Comparison of ENCODE assay signal across 10 mouse cellular contexts in genomic region chr3:121852074-121852826, GRCm38 (mm10). TPM values are rescaled to one million over a fixed set of nuclear protein-coding genes. Genes with fewer than 3 reads are reported as not detected.
DNase-seq lines count a peak whose midpoint lies in the region; ATAC-seq lines count a peak whose summit lies in the region.
"Had no signal": no experiment of that assay in that cellular context is flagged by ENCODE, and none has a peak within 500 bp of the region (broad histone marks: within the 10 kb centered on the region; RNA-seq: fewer than 3 reads in every experiment).

No protein-coding gene starts in this region.

- peak; percentile 76; the same call in 1 of the 2 replicates for ATAC-seq in lung, embryonic 15.5 days (ENCODE audit: borderline replicate concordance, extremely low read depth, low FRiP score, low TSS enrichment)
- no peak for ATAC-seq in CD4-positive, CD25-positive, alpha-beta regulatory T cell, adult 4 months
- no peak for ATAC-seq in heart, embryonic 12.5 days (ENCODE audit: insufficient number of reproducible peaks, low FRiP score)

- intact Hi-C loops in heart, postnatal 25 days (cut with DNase I): no loop called here

- H3K4me1 ChIP-seq in lung, embryonic 15.5 days: peaks cover 15% of the 10 kb centered on the region
- no peaks in the 10 kb centered on the region for H3K4me1 ChIP-seq in heart, embryonic 12.5 days (replicated peaks)
- H3K4me1 ChIP-seq: hindbrain, embryonic 15.5 days had no signal

- no peaks in the 10 kb centered on the region for H3K36me3 ChIP-seq in lung, embryonic 15.5 days
- H3K36me3 ChIP-seq in heart, embryonic 12.5 days: no peaks in the 10 kb centered on the region
- H3K36me3 ChIP-seq: hindbrain, embryonic 15.5 days had no signal

- DNase-seq in urinary bladder, postnatal 14 days (ENCODE audit: low spot score): peak; percentile 71
- DNase-seq in urinary bladder, adult 2 months (ENCODE audit: low spot score): no peak
- peak; percentile 83 to 93 for DNase-seq in kidney, postnatal 25 days
- DNase-seq in yolk sac, embryonic 10.5 days (ENCODE audit: low spot score): peak; percentile 86
- DNase-seq in heart, postnatal 25 days (ENCODE audit: low spot score): no peak

- H3K27me3 ChIP-seq in lung, embryonic 15.5 days: no peaks in the 10 kb centered on the region
- H3K27me3 ChIP-seq in heart, embryonic 12.5 days (replicated peaks): no peaks in the 10 kb centered on the region
- H3K27me3 ChIP-seq: hindbrain, embryonic 15.5 days had no signal

- H3K4me2 ChIP-seq in lung, embryonic 15.5 days: no peak overlapping the region; the same call in 1 of the 2 replicates
- no peak overlapping the region for H3K4me2 ChIP-seq in heart, embryonic 12.5 days
- H3K4me2 ChIP-seq: hindbrain, embryonic 15.5 days had no signal

- peak overlapping the region; percentile 72 for H3K27ac ChIP-seq in lung, embryonic 15.5 days
- H3K27ac ChIP-seq in heart, embryonic 12.5 days (ENCODE audit: poor library complexity, severe bottlenecking): no peak overlapping the region
- H3K27ac ChIP-seq: hindbrain, embryonic 15.5 days had no signal

- no peaks in the 10 kb centered on the region for H3K9me3 ChIP-seq in lung, embryonic 15.5 days
- H3K9me3 ChIP-seq in heart, embryonic 12.5 days (replicated peaks): no peaks in the 10 kb centered on the region
- H3K9me3 ChIP-seq: hindbrain, embryonic 15.5 days had no signal

- no peak overlapping the region for H3K4me3 ChIP-seq in lung, embryonic 15.5 days
- no peak overlapping the region for H3K4me3 ChIP-seq in heart, embryonic 12.5 days
- H3K4me3 ChIP-seq: hindbrain, embryonic 15.5 days; myocyte had no signal

- 36% methylated on average over 4 of the region's 4 CpGs for WGBS in lung, embryonic 15.5 days
- 55% methylated on average over 4 of the region's 4 CpGs for WGBS in heart, embryonic 12.5 days

- H3K9ac ChIP-seq in lung, embryonic 15.5 days: no peak overlapping the region
- H3K9ac ChIP-seq in heart, embryonic 12.5 days: no peak overlapping the region
- H3K9ac ChIP-seq: hindbrain, embryonic 15.5 days had no signal

RNA-seq across cellular contexts. Expression of gene Abcd3, which starts 37.1 kb away (rescaled TPM):
- polyA plus RNA-seq in urinary bladder, adult 2 months (2012; rRNA removed): 35.8 and 63.0 TPM in 2 replicates
- polyA plus RNA-seq in lung, embryonic 15.5 days (2015; fragmentation: Nextera tagmentation; extraction: Ambion mirVana): 75.4 and 82.5 TPM in 2 replicates
- total RNA-seq in heart, postnatal 25 days (2021): 10 to 100 TPM; 87.4 to 92.2 TPM
- polyA plus RNA-seq in CD4-positive, CD25-positive, alpha-beta regulatory T cell, adult 4 months (2017; shearing (Covaris generic)): 10 to 100 TPM; 13.5 to 15.4 TPM
- polyA plus RNA-seq in heart, embryonic 12.5 days (2016; fragmentation: Nextera tagmentation; extraction: Ambion mirVana): 45.0 and 47.2 TPM in 2 replicates

Comparison
In these comparisons a context has a peak if more than half of its experiments do, and no peak if none do; other contexts are left out.
1. DNase-seq: peak in urinary bladder, postnatal 14 days (single experiment), kidney, postnatal 25 days (2 of 2) and yolk sac, embryonic 10.5 days (single experiment); none in urinary bladder, adult 2 months (single experiment) and heart, postnatal 25 days (single experiment).